Mouse (Mus musculus) MEL (cell line): ENCODE measurements around the gene Scpep1. TPM values are rescaled to one million over a fixed set of nuclear protein-coding genes. Genes with fewer than 3 reads are reported as not detected.

Source experiments
- DNase-seq: peaks from one replicate; pipeline ENCODE4 v3.0.0; 2011; ENCODE audit warnings: low read depth, low spot score
- H3K27ac ChIP-seq: 2 replicates; pipeline ENCODE4 v1.5.1; 2012; ENCODE audit warnings: low read depth, mild to moderate bottlenecking, control low read depth, low read length, moderate library complexity; ENCODE audit not compliant: control insufficient read depth
- H3K27me3 ChIP-seq, 2 experiments: fragments of 150-350 bp in 1 of 2; sonication (generic) in 1 of 2; 2 replicates each; pipeline ENCODE4 v1.6.1; 2012; ENCODE audit warnings: low read length in 2 of 2, mild to moderate bottlenecking in 2 of 2, improper control_type of control experiment in 1 of 2, moderate library complexity in 1 of 2; ENCODE audit not compliant: insufficient read depth in 2 of 2, control insufficient read depth in 1 of 2
- H3K36me3 ChIP-seq, 2 experiments: 2 replicates each; pipeline ENCODE4 v1.6.1; 2012 to 2014; ENCODE audit warnings: low read length in 2 of 2, improper control_type of control experiment in 1 of 2, inconsistent platforms in 1 of 2, mild to moderate bottlenecking in 1 of 2; ENCODE audit not compliant: insufficient read depth in 2 of 2, control insufficient read depth in 1 of 2
- H3K4me1 ChIP-seq, 2 experiments: fragments of 150-350 bp in 1 of 2; sonication (generic) in 1 of 2; 2 replicates each; pipeline ENCODE4 v1.6.1; 2012; ENCODE audit warnings: low read length in 2 of 2, improper control_type of control experiment in 1 of 2, mild to moderate bottlenecking in 1 of 2; ENCODE audit not compliant: insufficient read depth in 2 of 2, control insufficient read depth in 1 of 2
- H3K4me3 ChIP-seq, 2 experiments: fragments of 150-350 bp in 1 of 2; sonication (generic) in 1 of 2; 2 replicates each; pipeline ENCODE4 v1.5.1; 2012; ENCODE audit warnings: low read depth in 2 of 2, low read length in 2 of 2, mild to moderate bottlenecking in 2 of 2, moderate library complexity in 2 of 2, control low read depth in 1 of 2, improper control_type of control experiment in 1 of 2; ENCODE audit not compliant: control insufficient read depth in 1 of 2, insufficient read depth in 1 of 2
- H3K79me2 ChIP-seq: 2 replicates; pipeline ENCODE4 v1.6.1; 2012; ENCODE audit warnings: mild to moderate bottlenecking, low read length, moderate library complexity; ENCODE audit not compliant: control insufficient read depth, poor library complexity, insufficient read depth
- H3K9ac ChIP-seq: 2 replicates; pipeline ENCODE4 v1.6.1; 2012; ENCODE audit warnings: low read depth, mild to moderate bottlenecking, control low read depth, low read length, moderate library complexity; ENCODE audit not compliant: control insufficient read depth, poor library complexity, severe bottlenecking
- H3K9me3 ChIP-seq: fragments of 150-350 bp; sonication (generic); replicated peaks from 2 replicates; pipeline ENCODE4 v1.6.1; 2012; ENCODE audit warnings: mild to moderate bottlenecking, low read length, improper control_type of control experiment, moderate library complexity; ENCODE audit not compliant: insufficient read depth
- CHD1 ChIP-seq: IDR thresholded peaks from 2 replicates; pipeline ENCODE4 v1.6.1; 2012; ENCODE audit warnings: low read depth, mild to moderate bottlenecking, inconsistent platforms, low read length, improper control_type of control experiment
- CHD2 ChIP-seq: IDR thresholded peaks from 2 replicates; pipeline ENCODE4 v1.6.1; 2011; ENCODE audit warnings: low read length, improper control_type of control experiment
- E2F4 ChIP-seq: IDR thresholded peaks from 2 replicates; pipeline ENCODE4 v1.6.1; 2011; ENCODE audit warnings: low read depth, low read length, improper control_type of control experiment, borderline replicate concordance
- ELF1 ChIP-seq: IDR thresholded peaks from 2 replicates; pipeline ENCODE4 v1.6.1; 2014; ENCODE audit warnings: low read depth, mild to moderate bottlenecking, inconsistent platforms, low read length, improper control_type of control experiment, moderate library complexity
- EP300 ChIP-seq, 2 experiments: IDR thresholded peaks; 2 replicates each; pipeline ENCODE4 v1.6.1; 2011; ENCODE audit warnings: improper control_type of control experiment in 2 of 2, low read length in 2 of 2, low read depth in 1 of 2, mild to moderate bottlenecking in 1 of 2
- GABPA ChIP-seq: IDR thresholded peaks from 2 replicates; pipeline ENCODE4 v1.6.1; 2012; ENCODE audit warnings: low read depth, mild to moderate bottlenecking, inconsistent platforms, low read length, improper control_type of control experiment, moderate library complexity
- KAT2A ChIP-seq: conservative IDR thresholded peaks from 2 replicates; pipeline ENCODE4 v1.6.1; 2012; ENCODE audit warnings: low read depth, low read length, improper control_type of control experiment, inconsistent platforms
- MAZ ChIP-seq: IDR thresholded peaks from 2 replicates; pipeline ENCODE4 v1.6.1; 2012; ENCODE audit warnings: low read depth, mild to moderate bottlenecking, inconsistent platforms, low read length, improper control_type of control experiment
- MYB ChIP-seq: IDR thresholded peaks from 2 replicates; pipeline ENCODE4 v1.6.1; 2011; ENCODE audit warnings: mild to moderate bottlenecking, low read depth, low read length, improper control_type of control experiment
- POLR2A ChIP-seq, 2 experiments: IDR thresholded peaks; 2 replicates each; pipeline ENCODE4 v1.6.1; 2011 to 2012; ENCODE audit warnings: low read length in 2 of 2, mild to moderate bottlenecking in 2 of 2, control low read depth in 1 of 2, improper control_type of control experiment in 1 of 2, low read depth in 1 of 2, moderate library complexity in 1 of 2; ENCODE audit not compliant: control insufficient read depth in 1 of 2, insufficient read depth in 1 of 2, poor library complexity in 1 of 2
- POLR2AphosphoS2 ChIP-seq: IDR thresholded peaks from 2 replicates; pipeline ENCODE4 v1.6.1; 2011; ENCODE audit warnings: low read length, improper control_type of control experiment
- RAD21 ChIP-seq: IDR thresholded peaks from 2 replicates; pipeline ENCODE4 v1.6.1; 2011; ENCODE audit warnings: mild to moderate bottlenecking, low read depth, low read length, improper control_type of control experiment
- RCOR1 ChIP-seq: IDR thresholded peaks from 2 replicates; pipeline ENCODE4 v1.6.1; 2012; ENCODE audit warnings: low read depth, mild to moderate bottlenecking, inconsistent platforms, low read length, improper control_type of control experiment
- SIN3A ChIP-seq: IDR thresholded peaks from 2 replicates; pipeline ENCODE4 v1.6.1; 2012; ENCODE audit warnings: low read length, improper control_type of control experiment, inconsistent platforms
- TAL1 ChIP-seq: IDR thresholded peaks from 2 replicates; pipeline ENCODE4 v1.6.1; 2012; ENCODE audit warnings: mild to moderate bottlenecking, inconsistent platforms, low read length, moderate library complexity, mixed read lengths
- TBP ChIP-seq: IDR thresholded peaks from 2 replicates; pipeline ENCODE4 v1.8.0; 2011; ENCODE audit warnings: low read depth, low read length, improper control_type of control experiment
- UBTF ChIP-seq: IDR thresholded peaks from 2 replicates; pipeline ENCODE4 v1.6.1; 2012; ENCODE audit warnings: low read depth, mild to moderate bottlenecking, inconsistent platforms, low read length, improper control_type of control experiment, moderate library complexity, borderline replicate concordance; ENCODE audit not compliant: insufficient read depth
- USF1 ChIP-seq: IDR thresholded peaks from 2 replicates; pipeline ENCODE4 v1.6.1; 2014; ENCODE audit warnings: low read depth, mild to moderate bottlenecking, inconsistent platforms, low read length, improper control_type of control experiment, moderate library complexity
- ZC3H11A ChIP-seq: IDR thresholded peaks from 2 replicates; pipeline ENCODE4 v1.6.1; 2012; ENCODE audit warnings: low read depth, mild to moderate bottlenecking, inconsistent platforms, low read length, improper control_type of control experiment
- ZKSCAN1 ChIP-seq: IDR thresholded peaks from 2 replicates; pipeline ENCODE4 v1.6.1; 2012; ENCODE audit warnings: low read depth, mild to moderate bottlenecking, inconsistent platforms, low read length, improper control_type of control experiment, moderate library complexity
- ZMIZ1 ChIP-seq: IDR thresholded peaks from 2 replicates; pipeline ENCODE4 v1.6.1; 2012; ENCODE audit warnings: low read depth, mild to moderate bottlenecking, inconsistent platforms, low read length, improper control_type of control experiment, moderate library complexity
- ZNF384 ChIP-seq: IDR thresholded peaks from 2 replicates; pipeline ENCODE4 v1.6.1; 2012; ENCODE audit warnings: low read depth, mild to moderate bottlenecking, inconsistent platforms, low read length, improper control_type of control experiment
- polyA plus RNA-seq, 2 experiments: library from polyadenylated mRNA; stranded (reverse) in 1 of 2; unstranded in 1 of 2; fragments of >175 nt in 1 of 2; fragments of >200 nt in 1 of 2; gene quantifications; 2 replicates each; pipeline versions ENCODE4 v1.2.1 to v1.2.4; 2012; ENCODE audit warnings: low replicate concordance in 2 of 2, low read depth in 1 of 2; ENCODE audit not compliant: insufficient read length in 2 of 2, insufficient read depth in 1 of 2, missing spikeins in 1 of 2
- total RNA-seq: library from RNA; depleted of rRNA; stranded (reverse); fragments of 300-350 nt; gene quantifications from 2 replicates; pipeline ENCODE4 v1.2.3, GENCODE M21; 2012

Scpep1 gene
- total and polyA plus RNA-seq, 3 experiments: 7.9 to 15.6 TPM; not detected in 1

GRCm38 (mm10) chr11:89002068-89002467 lies 46.8 kb upstream of the Scpep1 start:
- peaks cover 12 to 33% of the 10 kb centered on the region in 2 experiments for H3K4me1 ChIP-seq
- peaks cover 7 to 23% of the 10 kb centered on the region in 2 experiments for H3K36me3 ChIP-seq
- TF ChIP-seq KAT2A (no peak), TAL1 (no peak), MAZ (no peak), UBTF (no peak), POLR2A (IDR thresholded peaks at IDR 0.05; ENCODE audit: control insufficient read depth in 1 of 2, insufficient read depth in 1 of 2, low read depth in 1 of 2, low read length in 2 of 2, poor library complexity in 1 of 2) (no peak), POLR2AphosphoS2 (no peak), TBP (no peak), RCOR1 (no peak), USF1 (no peak), CHD2 (no peak), MYB (no peak), ZKSCAN1 (no peak), GABPA (no peak), EP300 (IDR thresholded peaks at IDR 0.05; ENCODE audit: low read depth in 1 of 2, low read length in 2 of 2) (no peak), ZC3H11A (no peak), ELF1 (no peak), SIN3A (no peak), ZNF384 (no peak), RAD21 (no peak)
- TF ChIP-seq, all 39 proteins: peak for 0
- no peak overlapping the region for H3K27ac ChIP-seq
- H3K4me3 ChIP-seq: no peak overlapping the region
- no peak overlapping the region for H3K9ac ChIP-seq
- H3K27me3 ChIP-seq: no peaks in the 10 kb centered on the region
- peaks cover 50% of the 10 kb centered on the region for H3K79me2 ChIP-seq
- DNase-seq: no peak
- no peaks in the 10 kb centered on the region for H3K9me3 ChIP-seq

GRCm38 (mm10) chr11:89001569-89001968 lies 46.3 kb upstream of the Scpep1 start:
- no peaks in the 10 kb centered on the region for H3K9me3 ChIP-seq
- TF ChIP-seq KAT2A (no peak), EP300 (IDR thresholded peaks at IDR 0.05; ENCODE audit: low read depth in 1 of 2, low read length in 2 of 2) (no peak), E2F4 (no peak), CHD1 (no peak), ZMIZ1 (no peak)
- H3K4me3 ChIP-seq: peak overlapping the region; percentile 14 to 24; a peak in 2 of 4 replicates
- peaks cover 7 to 28% of the 10 kb centered on the region in 2 experiments for H3K36me3 ChIP-seq
- H3K27ac ChIP-seq: no peak overlapping the region
- no peaks in the 10 kb centered on the region for H3K27me3 ChIP-seq
- peak overlapping the region; percentile 1; the same call in 1 of the 2 replicates for H3K9ac ChIP-seq
- peak; percentile 51 for DNase-seq
- peaks cover 16 to 38% of the 10 kb centered on the region in 2 experiments for H3K4me1 ChIP-seq
- H3K79me2 ChIP-seq: peaks cover 50% of the 10 kb centered on the region
